Mouse (Mus musculus) hindbrain, embryonic 16.5 days (tissue): ENCODE results near the gene Azin2. TPM values are rescaled to one million over a fixed set of nuclear protein-coding genes. Genes with fewer than 3 reads are reported as not detected.

Experiments
- ATAC-seq: fragments of 200-750 bp; cut with Nextera tagmentation; 2 replicates; pipeline ENCODE4 v1.8.0; 2017; ENCODE audit warnings: moderate TSS enrichment, moderate library complexity
- H3K27ac ChIP-seq: fragments of 300-500 bp; sonication (generic); 2 replicates; pipeline ENCODE4 v1.5.1; 2014; ENCODE audit warnings: low read depth, mild to moderate bottlenecking, control low read depth, low read length, moderate library complexity
- H3K27me3 ChIP-seq: fragments of 300-500 bp; sonication (generic); replicated peaks from 2 replicates; pipeline ENCODE4 v1.6.1; 2014; ENCODE audit warnings: low read length; ENCODE audit not compliant: control insufficient read depth, insufficient read depth
- H3K36me3 ChIP-seq: fragments of 300-500 bp; sonication (generic); 2 replicates; pipeline ENCODE4 v1.6.1; 2014; ENCODE audit warnings: mild to moderate bottlenecking, low read length, moderate library complexity, mixed read lengths; ENCODE audit not compliant: control insufficient read depth, insufficient read depth
- H3K4me1 ChIP-seq: fragments of 300-500 bp; sonication (generic); 2 replicates; pipeline ENCODE4 v1.6.1; 2014; ENCODE audit warnings: low read depth, low read length; ENCODE audit not compliant: control insufficient read depth, insufficient read depth
- H3K4me2 ChIP-seq: fragments of 300-500 bp; sonication (generic); 2 replicates; pipeline ENCODE4 v1.6.1; 2014; ENCODE audit warnings: mild to moderate bottlenecking, low read length, control low read depth, moderate library complexity
- H3K4me3 ChIP-seq: fragments of 300-500 bp; sonication (generic); 2 replicates; pipeline ENCODE4 v1.5.1; 2014; ENCODE audit warnings: mild to moderate bottlenecking, low read length, control low read depth, moderate library complexity
- H3K9ac ChIP-seq: fragments of 300-500 bp; sonication (generic); 2 replicates; pipeline ENCODE4 v1.6.1; 2014; ENCODE audit warnings: low read depth, mild to moderate bottlenecking, control low read depth, low read length, moderate library complexity
- H3K9me3 ChIP-seq: fragments of 300-500 bp; sonication (generic); 2 replicates; pipeline ENCODE4 v1.6.1; 2014; ENCODE audit warnings: mild to moderate bottlenecking, low read length, moderate library complexity; ENCODE audit not compliant: control insufficient read depth
- WGBS: fragments of 180-500 bp; shearing (Covaris S2); extraction: QIAGEN DNeasy Blood & Tissue Kit; methylation state at CpG from one replicate; pipeline ENCODE4 v1.1.7; 2014; 5-methylcytosine and 5-hydroxymethylcytosine counted together
- polyA plus RNA-seq: library from polyadenylated mRNA; unstranded; fragments of >200 nt; fragmentation: Nextera tagmentation; extraction: Ambion mirVana; gene quantifications from 2 replicates; pipeline ENCODE4 v1.2.1, GENCODE M21; 2015

The Azin2 gene
- polyA plus RNA-seq, 1 experiment from 2014 or later, result 23.3 TPM

DNA sequence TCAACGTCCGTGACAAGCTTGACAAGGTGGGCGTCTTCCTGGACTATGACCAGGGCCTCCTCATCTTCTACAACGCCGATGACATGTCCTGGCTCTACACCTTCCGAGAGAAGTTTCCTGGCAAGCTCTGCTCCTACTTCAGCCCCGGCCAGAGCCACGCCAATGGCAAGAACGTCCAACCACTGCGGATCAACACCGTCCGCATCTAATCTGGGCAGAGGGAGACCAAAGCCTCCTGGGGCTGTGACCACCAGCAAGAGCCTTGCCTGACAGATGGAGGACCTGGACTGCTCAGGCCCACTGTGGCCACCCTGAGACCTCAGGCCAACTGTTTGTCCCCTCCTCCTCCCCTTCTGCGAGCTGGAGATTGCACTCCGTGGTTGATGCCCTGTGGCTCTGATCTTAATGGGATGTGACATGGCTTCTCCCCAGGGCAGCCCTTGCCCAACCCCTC is 52.8 kb downstream of the Azin2 start:
- H3K9ac ChIP-seq, result no peak overlapping the region
- H3K4me2 ChIP-seq, result no peak overlapping the region
- no peak overlapping the region for H3K4me3 ChIP-seq
- H3K27me3 ChIP-seq, result no peaks in the 10 kb centered on the region
- H3K36me3 ChIP-seq, result peaks cover 11% of the 10 kb centered on the region
- peak; percentile 64 for ATAC-seq
- H3K9me3 ChIP-seq, result no peaks in the 10 kb centered on the region
- no peaks in the 10 kb centered on the region for H3K4me1 ChIP-seq
- no peak overlapping the region; the same call in 1 of the 2 replicates for H3K27ac ChIP-seq
- 87% methylated on average over 14 of the region's 14 CpGs for WGBS

DNA sequence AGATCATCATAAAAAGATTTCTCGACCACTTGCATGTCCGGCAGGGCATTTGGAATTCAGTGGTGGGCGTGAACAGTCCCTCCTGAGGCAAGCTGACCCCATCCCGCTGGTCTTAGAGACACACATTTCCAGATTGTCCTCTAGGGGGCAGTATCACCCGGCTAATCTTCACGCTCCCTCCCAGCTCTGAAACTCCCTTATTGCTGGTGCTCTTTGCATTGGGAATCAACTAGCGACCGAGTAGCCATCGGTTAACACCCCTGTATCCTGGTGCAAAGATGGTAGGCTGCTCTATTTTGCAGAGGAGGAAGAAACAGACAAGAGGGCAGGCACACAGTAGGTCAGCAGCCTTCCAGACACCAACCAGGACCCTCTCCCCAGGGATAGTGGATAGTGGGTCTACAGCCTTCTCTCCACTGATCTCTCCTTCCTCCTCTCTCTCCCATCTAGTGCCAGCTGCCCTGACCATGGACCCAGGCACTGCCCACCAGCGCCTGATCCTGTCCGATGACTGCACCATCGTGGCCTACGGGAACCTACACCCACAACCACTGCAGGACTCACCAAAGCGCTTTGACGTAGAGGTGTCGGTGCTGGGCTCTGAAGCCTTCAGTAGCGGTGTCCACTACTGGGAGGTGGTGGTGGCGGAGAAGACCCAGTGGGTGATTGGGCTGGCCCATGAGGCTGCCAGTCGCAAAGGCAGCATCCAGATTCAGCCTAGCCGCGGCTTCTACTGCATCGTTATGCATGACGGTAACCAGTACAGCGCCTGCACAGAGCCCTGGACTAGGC is 53.5 kb downstream of the Azin2 start:
- H3K27me3 ChIP-seq, result no peaks in the 10 kb centered on the region
- H3K27ac ChIP-seq, result no peak overlapping the region; the same call in 1 of the 2 replicates
- no peaks in the 10 kb centered on the region; the same call in 1 of the 2 replicates for H3K4me1 ChIP-seq
- H3K36me3 ChIP-seq, result peaks cover 11% of the 10 kb centered on the region
- 63% methylated on average over 24 of the region's 24 CpGs for WGBS
- no peaks in the 10 kb centered on the region for H3K9me3 ChIP-seq
- no peak overlapping the region for H3K9ac ChIP-seq
- H3K4me3 ChIP-seq, result no peak overlapping the region
- no peak overlapping the region for H3K4me2 ChIP-seq
- ATAC-seq, result 0 out of 2 replicates have a peak, but pooled peaks have one; percentile 29

DNA sequence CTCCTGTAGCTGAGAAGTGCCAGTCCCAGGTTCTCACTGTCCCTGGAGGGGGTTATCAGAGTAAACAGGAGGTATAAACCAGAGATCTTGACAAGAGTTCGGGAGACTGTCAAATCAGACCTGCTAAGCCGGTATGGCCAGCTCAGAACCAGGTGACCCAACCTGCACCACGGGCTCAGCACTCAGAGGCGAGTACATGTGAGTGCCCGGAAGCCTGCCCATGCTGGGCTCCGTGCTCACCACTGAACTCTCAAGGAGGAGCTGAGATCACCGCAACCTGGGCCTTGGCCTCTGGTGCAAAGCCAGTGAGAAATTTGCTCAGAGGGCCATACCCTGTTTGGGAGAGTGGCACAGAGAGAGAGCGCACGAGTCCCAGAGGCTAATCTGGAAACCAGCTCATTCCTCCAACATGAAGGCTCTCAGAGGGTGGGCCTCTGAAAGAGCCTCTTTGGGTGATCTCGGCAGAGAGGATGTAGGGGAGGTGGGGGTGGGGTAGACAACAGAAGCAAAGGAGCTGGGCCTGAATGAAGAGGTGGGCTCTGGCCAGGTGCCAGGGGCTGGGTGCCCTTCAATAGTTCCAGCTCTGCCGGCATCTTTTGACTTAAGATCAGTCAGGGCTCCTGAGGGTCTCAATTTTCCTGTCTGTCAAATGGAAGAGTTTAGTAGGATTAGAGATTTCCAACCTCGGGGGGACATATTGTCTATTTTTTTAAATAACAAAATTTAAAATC is 54.8 kb downstream of the Azin2 start:
- Histone ChIP-seq H3K4me2 (no peak overlapping the region), H3K4me3 (no peak overlapping the region), H3K27me3 (no peaks in the 10 kb centered on the region), H3K36me3 (peaks cover 15% of the 10 kb centered on the region), H3K9me3 (no peaks in the 10 kb centered on the region), H3K9ac (no peak overlapping the region), H3K4me1 (no peaks in the 10 kb centered on the region; the same call in 1 of the 2 replicates), H3K27ac (peak overlapping the region; percentile 51; the same call in 1 of the 2 replicates)
- 74% methylated on average over 12 of the region's 12 CpGs for WGBS
- ATAC-seq, result no peak

DNA sequence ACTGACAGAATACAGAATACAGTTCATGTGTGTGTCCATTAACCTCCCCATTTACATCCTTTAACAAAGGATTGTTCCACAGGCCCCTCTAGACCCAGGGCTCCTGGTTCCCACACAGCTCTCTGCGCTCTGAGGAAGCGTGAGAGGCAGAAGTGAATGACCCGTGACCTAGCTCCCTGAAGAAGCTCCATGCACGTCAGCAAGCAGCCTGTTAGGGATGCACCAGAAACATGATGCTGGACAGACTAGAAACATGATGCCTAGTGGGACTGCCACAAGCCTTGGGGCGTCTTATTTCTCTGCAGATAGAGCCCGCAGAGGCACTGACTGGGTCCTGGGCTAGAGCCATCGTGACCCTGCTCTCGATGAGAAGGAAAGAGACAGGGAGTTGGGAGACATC is 55.5 kb downstream of the Azin2 start:
- no peak for ATAC-seq
- Histone ChIP-seq H3K9me3 (no peaks in the 10 kb centered on the region), H3K4me2 (no peak overlapping the region), H3K27ac (no peak overlapping the region), H3K4me1 (no peaks in the 10 kb centered on the region; the same call in 1 of the 2 replicates), H3K9ac (no peak overlapping the region), H3K36me3 (peaks cover 18% of the 10 kb centered on the region), H3K4me3 (no peak overlapping the region), H3K27me3 (no peaks in the 10 kb centered on the region)
- 52% methylated on average over 8 of the region's 8 CpGs for WGBS

DNA sequence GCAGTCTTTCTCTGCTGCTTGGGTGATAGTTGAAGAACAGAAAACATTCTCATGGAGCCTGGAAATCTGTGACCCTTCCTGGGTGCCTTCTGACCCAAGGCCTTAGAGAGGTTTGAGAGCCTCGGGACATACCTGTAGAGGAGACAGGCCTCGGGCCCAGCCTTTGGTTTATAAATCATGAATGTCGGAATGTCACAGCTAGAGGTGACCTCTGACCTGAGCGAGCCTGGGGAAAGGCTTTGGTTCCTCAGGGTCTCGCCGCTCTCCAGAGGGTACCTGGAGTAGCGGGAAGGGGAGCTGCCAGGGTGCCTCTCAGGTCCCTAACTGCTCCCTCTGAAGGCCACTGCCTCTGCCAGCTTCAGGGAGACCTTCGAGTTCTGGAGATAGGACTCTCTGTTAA is 57.0 kb downstream of the Azin2 start:
- 37% methylated on average over 7 of the region's 8 CpGs for WGBS
- Histone ChIP-seq H3K4me3 (no peak overlapping the region), H3K4me2 (no peak overlapping the region), H3K9ac (no peak overlapping the region), H3K4me1 (peaks cover 3% of the 10 kb centered on the region; the same call in 1 of the 2 replicates), H3K27ac (no peak overlapping the region), H3K36me3 (peaks cover 23% of the 10 kb centered on the region), H3K9me3 (no peaks in the 10 kb centered on the region), H3K27me3 (no peaks in the 10 kb centered on the region)
- no peak for ATAC-seq

DNA sequence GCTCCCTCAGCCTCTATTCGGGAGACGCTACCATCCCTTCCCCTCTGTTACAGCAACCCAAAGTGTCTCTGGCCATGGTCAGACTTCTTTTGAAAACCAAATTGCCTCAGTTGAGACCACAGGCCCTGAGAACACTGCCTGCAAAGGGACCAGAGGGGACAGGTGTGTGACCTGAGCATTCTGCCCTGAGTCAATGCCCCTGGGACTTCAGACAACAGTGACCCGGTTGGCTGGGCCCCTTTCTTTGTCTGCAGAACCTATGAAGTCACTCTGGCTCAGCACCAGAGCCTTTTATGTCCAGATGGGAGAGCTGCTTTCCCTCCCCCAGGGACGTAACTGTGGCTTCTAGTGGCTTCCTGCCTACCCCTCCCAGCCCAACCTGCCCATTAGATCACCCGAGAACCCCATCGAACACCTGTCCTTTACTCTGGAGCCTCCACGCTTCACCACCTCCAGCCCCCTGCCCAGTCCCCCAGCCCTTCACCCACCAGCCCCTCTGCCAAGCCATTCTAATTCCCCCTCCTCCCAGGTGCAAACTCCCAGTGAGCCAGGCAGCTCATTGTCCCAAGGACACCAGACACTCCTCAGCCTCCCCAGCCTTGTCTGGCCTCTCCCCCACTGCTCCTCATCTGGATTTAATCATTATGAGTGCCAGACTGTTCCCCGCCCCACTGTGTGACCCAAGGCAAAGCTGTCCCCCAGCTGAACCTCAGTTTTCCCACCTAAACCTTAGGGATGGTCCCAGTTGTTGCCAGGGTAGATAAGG is 58.0 kb downstream of the Azin2 start:
- 52% methylated on average over 8 of the region's 8 CpGs for WGBS
- peaks cover 16% of the 10 kb centered on the region for H3K36me3 ChIP-seq
- no peak overlapping the region for H3K4me3 ChIP-seq
- peaks cover 13% of the 10 kb centered on the region for H3K4me1 ChIP-seq
- H3K27ac ChIP-seq, result no peak overlapping the region
- no peaks in the 10 kb centered on the region for H3K9me3 ChIP-seq
- no peak overlapping the region for H3K4me2 ChIP-seq
- ATAC-seq, result no peak
- no peak overlapping the region for H3K9ac ChIP-seq
- no peaks in the 10 kb centered on the region for H3K27me3 ChIP-seq

DNA sequence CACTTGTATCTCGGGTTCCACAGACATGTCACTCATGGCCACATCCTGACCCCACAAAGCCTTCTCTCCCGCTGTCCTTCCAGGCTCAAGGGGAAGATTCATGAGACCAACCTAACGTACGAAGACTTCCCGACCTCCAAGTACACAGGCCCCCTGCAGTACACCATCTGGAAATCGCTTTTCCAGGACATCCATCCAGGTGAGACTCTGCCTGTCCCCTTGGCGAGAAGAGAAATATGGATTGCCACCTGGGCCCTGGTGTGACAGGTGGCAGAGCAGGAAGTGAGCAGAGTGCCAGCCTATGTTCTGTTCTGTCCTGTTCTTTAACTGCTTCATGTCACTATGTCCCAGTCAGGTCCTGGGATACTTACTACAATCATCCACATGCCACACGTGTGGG is 59.9 kb downstream of the Azin2 start:
- H3K9me3 ChIP-seq, result no peaks in the 10 kb centered on the region
- H3K4me1 ChIP-seq, result peaks cover 23% of the 10 kb centered on the region
- peaks cover 15% of the 10 kb centered on the region for H3K36me3 ChIP-seq
- no peaks in the 10 kb centered on the region for H3K27me3 ChIP-seq
- no peak for ATAC-seq
- no peak overlapping the region for H3K9ac ChIP-seq
- WGBS, result 90% methylated on average over 8 of the region's 8 CpGs
- H3K4me3 ChIP-seq, result no peak overlapping the region
- H3K4me2 ChIP-seq, result no peak overlapping the region
- H3K27ac ChIP-seq, result no peak overlapping the region

DNA sequence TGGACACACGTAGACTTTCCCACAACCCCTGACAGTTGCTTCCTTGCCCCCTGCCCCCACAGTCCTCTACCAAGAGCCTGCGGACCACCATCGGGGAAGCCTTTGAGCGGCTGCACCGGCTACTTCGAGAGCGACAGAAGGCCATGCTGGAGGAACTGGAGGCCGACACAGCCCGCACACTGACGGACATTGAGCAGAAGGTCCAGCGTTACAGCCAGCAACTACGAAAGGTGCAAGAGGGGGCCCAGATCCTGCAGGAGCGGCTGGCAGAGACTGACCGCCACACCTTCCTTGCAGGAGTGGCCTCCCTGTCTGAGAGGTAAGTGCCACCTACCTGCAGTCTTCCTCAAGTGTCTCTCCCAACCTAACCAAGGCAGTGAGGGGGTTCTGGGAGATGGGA is 61.8 kb downstream of the Azin2 start:
- Histone ChIP-seq H3K4me3 (no peak overlapping the region), H3K9ac (no peak overlapping the region), H3K9me3 (no peaks in the 10 kb centered on the region), H3K27ac (peak overlapping the region; percentile 86; the same call in 1 of the 2 replicates), H3K27me3 (no peaks in the 10 kb centered on the region), H3K36me3 (peaks cover 15% of the 10 kb centered on the region), H3K4me2 (no peak overlapping the region), H3K4me1 (peaks cover 23% of the 10 kb centered on the region)
- no peak for ATAC-seq
- WGBS, result 79% methylated on average over 14 of the region's 14 CpGs
